Mouse (Mus musculus): ENCODE data around the gene Gm10282.

The Gm10282 gene

DNA sequence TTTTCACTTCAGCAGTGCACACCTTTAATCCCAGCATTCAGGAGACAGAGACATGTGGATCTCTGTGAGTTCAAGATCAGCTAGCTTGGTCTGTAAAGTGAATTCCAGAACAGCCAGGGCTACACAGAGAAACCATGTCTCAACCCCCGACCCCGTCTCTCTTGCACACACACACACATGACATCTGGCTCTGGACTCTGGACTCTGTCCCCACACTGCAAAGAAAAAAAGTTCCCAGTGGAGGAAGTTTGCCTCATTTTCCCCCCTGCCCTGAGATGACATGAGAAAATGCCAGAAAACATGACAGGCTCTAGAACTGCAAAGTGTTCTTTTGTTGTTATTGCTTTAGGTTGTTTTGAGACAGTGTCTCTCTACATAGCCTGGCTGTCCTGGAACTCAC, 45.2 kb downstream of the Gm10282 start:
- DNase-seq: no peak

DNA sequence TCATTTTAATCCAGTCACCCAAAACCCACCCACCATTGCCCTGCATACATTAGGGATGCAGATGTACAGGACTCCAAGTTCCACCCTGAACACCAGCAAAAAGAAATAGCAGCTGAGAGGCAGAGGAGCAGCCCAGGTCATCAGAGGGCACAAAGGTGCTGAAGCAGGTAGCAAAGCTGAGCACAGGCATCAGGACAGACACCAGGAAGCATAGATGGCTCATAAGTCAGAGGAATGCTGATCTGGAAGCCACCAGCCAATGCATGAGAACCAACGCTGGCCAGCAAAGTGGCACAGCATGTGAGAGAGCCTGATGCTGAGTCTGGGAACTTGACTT, 47.2 kb downstream of the Gm10282 start:
- no peak for DNase-seq

DNA sequence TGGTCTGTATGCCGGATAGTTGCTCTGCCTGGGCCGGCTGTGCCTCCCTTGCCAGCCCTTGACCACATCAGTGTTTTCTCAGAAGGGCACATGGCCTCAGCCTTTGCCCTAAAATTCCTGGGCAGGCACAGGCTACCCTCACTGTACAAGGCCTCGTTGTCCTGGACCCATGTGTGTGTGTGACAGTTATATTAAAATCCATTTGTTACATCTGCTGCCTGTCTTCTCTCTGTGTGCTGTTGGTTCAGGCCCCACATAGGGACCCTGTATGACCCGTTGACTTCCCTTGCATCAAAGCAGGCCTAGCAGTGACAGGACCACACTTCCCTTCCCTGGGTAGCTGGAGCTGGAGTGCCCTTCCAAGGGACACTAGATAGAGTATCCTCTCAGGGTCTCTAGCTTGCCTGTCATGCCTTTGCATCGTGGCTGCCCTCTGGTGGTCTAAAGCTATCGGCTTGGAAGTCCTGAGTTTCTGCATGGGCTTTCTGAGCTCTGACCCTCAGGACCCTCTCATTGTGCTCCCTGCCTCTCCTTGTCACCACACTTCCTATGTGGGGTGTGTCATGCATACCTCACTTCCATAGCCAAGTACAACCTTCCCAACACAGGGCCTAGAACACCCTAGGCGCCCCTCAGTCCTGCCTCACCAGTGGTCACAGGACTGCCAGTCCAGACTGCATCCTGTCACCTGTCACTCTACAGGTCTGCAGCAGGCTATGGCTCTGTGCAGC, 47.7 kb downstream of the Gm10282 start:
- DNase-seq: no peak
